Mouse (Mus musculus) midbrain, embryonic 11.5 days (tissue): ENCODE data around the gene Fgd6. TPM values are rescaled to one million over a fixed set of nuclear protein-coding genes. Genes with fewer than 3 reads are reported as not detected.
A peak's percentile ranks its signal among the peaks of the same experiment; 100 is the strongest.

ENCODE experiments used
- ATAC-seq: fragments of 200-750 bp; cut with Nextera tagmentation; 2 replicates; pipeline ENCODE4 v1.8.0; 2017; ENCODE audit warnings: moderate TSS enrichment, moderate library complexity; ENCODE audit not compliant: low FRiP score
- DNase-seq: peaks from one replicate; pipeline ENCODE4 v3.0.0; 2015; ENCODE audit warnings: low spot score; ENCODE audit errors: missing footprints
- H3K27ac ChIP-seq: fragments of 300-500 bp; sonication (generic); 2 replicates; pipeline ENCODE4 v1.5.1; 2014; ENCODE audit warnings: low read depth, low read length
- H3K27me3 ChIP-seq: fragments of 300-500 bp; sonication (generic); 2 replicates; pipeline ENCODE4 v1.6.1; 2014; ENCODE audit warnings: mild to moderate bottlenecking, low read length, moderate library complexity, mixed read lengths; ENCODE audit not compliant: control insufficient read depth, insufficient read depth
- H3K36me3 ChIP-seq: fragments of 300-500 bp; sonication (generic); 2 replicates; pipeline ENCODE4 v1.6.1; 2014; ENCODE audit warnings: mild to moderate bottlenecking, low read length, moderate library complexity, mixed read lengths; ENCODE audit not compliant: control insufficient read depth, insufficient read depth
- H3K4me1 ChIP-seq: fragments of 300-500 bp; sonication (generic); 2 replicates; pipeline ENCODE4 v1.6.1; 2014; ENCODE audit warnings: low read length; ENCODE audit not compliant: control insufficient read depth, insufficient read depth
- H3K4me2 ChIP-seq: fragments of 300-500 bp; sonication (generic); 2 replicates; pipeline ENCODE4 v1.6.1; 2014; ENCODE audit warnings: mild to moderate bottlenecking, moderate library complexity
- H3K4me3 ChIP-seq: fragments of 300-500 bp; sonication (generic); 2 replicates; pipeline ENCODE4 v1.5.1; 2014; ENCODE audit warnings: low read depth, low read length
- H3K9ac ChIP-seq: fragments of 300-500 bp; sonication (generic); 2 replicates; pipeline ENCODE4 v1.6.1; 2014; ENCODE audit warnings: low read length
- H3K9me3 ChIP-seq: fragments of 300-500 bp; sonication (generic); 2 replicates; pipeline ENCODE4 v1.6.1; 2016; ENCODE audit warnings: low read length; ENCODE audit not compliant: control insufficient read depth
- WGBS: fragments of 180-500 bp; shearing (Covaris S2); extraction: QIAGEN DNeasy Blood & Tissue Kit; methylation state at CpG from one replicate; pipeline ENCODE4 v1.1.7; 2014; 5-methylcytosine and 5-hydroxymethylcytosine counted together
- polyA plus RNA-seq: library from polyadenylated mRNA; unstranded; fragments of >200 nt; fragmentation: Nextera tagmentation; extraction: Ambion mirVana; gene quantifications from 2 replicates; pipeline ENCODE4 v1.2.1, GENCODE M21; 2014

Fgd6 gene
- polyA plus RNA-seq, 1 experiment from 2014 or later: 5.6 TPM

DNA sequence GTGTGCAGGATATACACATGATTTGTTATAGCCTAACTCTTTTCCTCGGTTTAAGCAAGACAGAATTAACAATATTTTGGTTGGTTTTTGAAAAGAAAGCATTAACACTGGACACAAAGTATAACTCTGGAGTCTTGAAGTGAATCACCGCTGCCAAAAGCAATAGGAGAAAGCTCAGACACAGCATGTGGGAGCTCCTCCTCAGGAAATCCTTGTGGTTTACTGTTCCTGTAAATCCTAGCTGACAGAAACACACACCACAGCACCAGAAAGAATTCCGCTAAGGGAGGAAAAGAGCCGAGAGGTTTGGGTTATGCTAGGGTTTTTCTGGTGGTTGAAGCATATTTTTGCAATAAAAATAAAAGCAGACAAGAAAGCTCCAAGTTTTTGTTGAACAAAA lies 21.6 kb upstream of the Fgd6 start:
- no peaks in the 10 kb centered on the region for H3K9me3 ChIP-seq
- ATAC-seq (no peak), DNase-seq (no peak)
- no peaks in the 10 kb centered on the region for H3K27me3 ChIP-seq
- H3K36me3 ChIP-seq: no peaks in the 10 kb centered on the region
- no peaks in the 10 kb centered on the region for H3K4me1 ChIP-seq
- H3K9ac ChIP-seq: no peak overlapping the region
- no peak overlapping the region for H3K27ac ChIP-seq
- no peak overlapping the region for H3K4me2 ChIP-seq
- WGBS: 80% methylated on average over 4 of the region's 4 CpGs
- H3K4me3 ChIP-seq: no peak overlapping the region

- H3K4me2 ChIP-seq: no peak overlapping the region
- H3K27me3 ChIP-seq: no peaks in the 10 kb centered on the region
- H3K4me3 ChIP-seq: no peak overlapping the region
- 95% methylated on average over 8 of the region's 8 CpGs for WGBS
- H3K4me1 ChIP-seq: no peaks in the 10 kb centered on the region
- no peak for ATAC-seq
- H3K27ac ChIP-seq: no peak overlapping the region
- DNase-seq: no peak
- H3K9ac ChIP-seq: no peak overlapping the region
- H3K9me3 ChIP-seq: no peaks in the 10 kb centered on the region
- H3K36me3 ChIP-seq: no peaks in the 10 kb centered on the region
Measured at GRCm38 (mm10) chr10:94017455-94017854, 18.3 kb upstream of the Fgd6 start.

GRCm38 (mm10) chr10:94020587-94020986 lies 15.2 kb upstream of the Fgd6 start:
- no peaks in the 10 kb centered on the region for H3K4me1 ChIP-seq
- no peaks in the 10 kb centered on the region for H3K27me3 ChIP-seq
- H3K4me2 ChIP-seq: no peak overlapping the region
- ATAC-seq (no peak), DNase-seq (no peak)
- H3K9me3 ChIP-seq: no peaks in the 10 kb centered on the region
- H3K27ac ChIP-seq: no peak overlapping the region
- H3K4me3 ChIP-seq: no peak overlapping the region
- 89% methylated on average over 5 of the region's 5 CpGs for WGBS
- no peaks in the 10 kb centered on the region for H3K36me3 ChIP-seq
- H3K9ac ChIP-seq: no peak overlapping the region

- no peak for DNase-seq
- H3K4me1 ChIP-seq: no peaks in the 10 kb centered on the region
- H3K9me3 ChIP-seq: no peaks in the 10 kb centered on the region
- H3K27me3 ChIP-seq: no peaks in the 10 kb centered on the region
- H3K4me3 ChIP-seq: no peak overlapping the region
- H3K4me2 ChIP-seq: no peak overlapping the region
- no peak overlapping the region for H3K27ac ChIP-seq
- ATAC-seq: no peak
- 95% methylated on average over 4 of the region's 4 CpGs for WGBS
- H3K36me3 ChIP-seq: no peaks in the 10 kb centered on the region
- H3K9ac ChIP-seq: no peak overlapping the region
Measured at GRCm38 (mm10) chr10:94021059-94021458, 14.7 kb upstream of the Fgd6 start.

- no peak for DNase-seq
- Histone ChIP-seq H3K9me3 (no peaks in the 10 kb centered on the region), H3K36me3 (no peaks in the 10 kb centered on the region), H3K9ac (no peak overlapping the region), H3K27ac (no peak overlapping the region), H3K27me3 (no peaks in the 10 kb centered on the region), H3K4me3 (no peak overlapping the region), H3K4me2 (no peak overlapping the region), H3K4me1 (no peaks in the 10 kb centered on the region)
- ATAC-seq: no peak
- whole genome bisulfite sequencing: 97% methylated on average over 8 of the region's 8 CpGs
Measured at GRCm38 (mm10) chr10:94025079-94025478, 10.7 kb upstream of the Fgd6 start.

DNA sequence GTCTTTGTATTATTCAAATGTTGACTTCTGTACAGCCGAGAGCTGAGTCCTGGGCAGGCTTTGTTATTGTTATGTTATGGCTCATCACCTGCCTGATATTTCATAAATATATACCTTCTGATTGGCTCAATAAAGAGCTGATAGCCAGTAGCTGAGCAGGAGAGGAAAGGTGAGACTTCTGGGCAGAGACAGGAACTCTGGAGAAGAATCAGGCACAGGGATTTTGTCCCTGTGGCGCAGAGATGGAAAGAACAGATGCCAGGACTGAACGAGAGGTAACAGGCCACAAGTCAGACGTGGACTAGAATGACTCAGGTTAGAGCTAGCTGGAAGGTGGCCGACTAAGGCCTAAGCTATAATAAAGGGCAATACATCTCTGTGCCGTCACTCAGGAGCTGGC lies 7.3 kb upstream of the Fgd6 start:
- Histone ChIP-seq H3K9me3 (no peaks in the 10 kb centered on the region), H3K9ac (no peak overlapping the region), H3K36me3 (no peaks in the 10 kb centered on the region), H3K4me2 (no peak overlapping the region), H3K27ac (no peak overlapping the region), H3K4me3 (no peak overlapping the region), H3K4me1 (peaks cover 5% of the 10 kb centered on the region), H3K27me3 (no peaks in the 10 kb centered on the region)
- ATAC-seq (no peak), DNase-seq (no peak)
- 91% methylated on average over 6 of the region's 6 CpGs for WGBS

- no peak overlapping the region for H3K27ac ChIP-seq
- H3K4me3 ChIP-seq: no peak overlapping the region
- H3K36me3 ChIP-seq: no peaks in the 10 kb centered on the region
- WGBS: 92% methylated on average over 6 of the region's 6 CpGs
- no peak overlapping the region for H3K9ac ChIP-seq
- DNase-seq: no peak
- no peaks in the 10 kb centered on the region for H3K9me3 ChIP-seq
- peaks cover 17% of the 10 kb centered on the region for H3K4me1 ChIP-seq
- H3K27me3 ChIP-seq: no peaks in the 10 kb centered on the region
- H3K4me2 ChIP-seq: no peak overlapping the region
- ATAC-seq: no peak
Measured at GRCm38 (mm10) chr10:94031164-94031563, 4.6 kb upstream of the Fgd6 start.

DNA sequence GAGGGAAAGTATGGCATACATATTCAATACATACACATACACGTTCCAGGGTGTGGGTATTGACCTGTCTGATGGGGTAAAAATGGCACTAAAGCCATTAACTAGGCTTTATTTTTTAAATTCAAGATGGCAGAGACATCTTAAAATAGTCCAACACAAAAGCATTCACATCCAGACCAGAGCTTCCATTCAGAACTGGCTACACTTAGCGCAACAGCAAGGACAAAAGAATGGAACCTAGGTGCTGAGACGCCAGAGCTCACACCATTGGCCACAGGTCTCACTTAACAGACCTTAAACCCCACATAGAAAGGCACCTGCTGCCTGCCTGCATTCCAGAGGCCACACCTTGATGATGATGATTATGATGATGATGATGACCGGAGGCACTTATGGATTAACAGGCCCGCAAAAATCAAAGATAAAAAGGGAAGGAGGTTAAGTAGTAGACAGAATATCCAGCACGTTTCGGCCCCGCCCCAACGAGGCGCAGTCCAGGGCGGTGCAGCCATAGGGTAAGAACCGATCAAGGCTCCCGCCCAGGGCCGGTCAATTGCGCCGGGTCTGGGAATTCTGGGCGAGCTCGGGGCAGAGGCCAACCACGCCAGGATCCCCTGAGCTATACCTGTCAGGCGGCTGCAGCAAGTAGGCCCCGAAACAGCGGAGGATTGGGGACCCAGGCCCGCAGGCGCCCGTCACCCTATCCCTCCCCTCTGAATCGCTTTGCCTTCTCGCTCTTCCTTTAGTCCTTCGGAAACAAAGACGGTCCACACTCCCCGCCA lies 734 bp upstream of the Fgd6 start:
- no peaks in the 10 kb centered on the region for H3K36me3 ChIP-seq
- peak overlapping the region; percentile 87 for H3K9ac ChIP-seq
- ATAC-seq: peak; percentile 77
- DNase-seq: no peak
- WGBS: 1% methylated on average over 30 of the region's 30 CpGs
- peak overlapping the region; percentile 78 for H3K4me2 ChIP-seq
- H3K4me1 ChIP-seq: peaks cover 20% of the 10 kb centered on the region
- no peaks in the 10 kb centered on the region for H3K9me3 ChIP-seq
- H3K27ac ChIP-seq: no peak overlapping the region; the same call in 1 of the 2 replicates
- H3K27me3 ChIP-seq: no peaks in the 10 kb centered on the region
- H3K4me3 ChIP-seq: peak overlapping the region; percentile 85

DNA sequence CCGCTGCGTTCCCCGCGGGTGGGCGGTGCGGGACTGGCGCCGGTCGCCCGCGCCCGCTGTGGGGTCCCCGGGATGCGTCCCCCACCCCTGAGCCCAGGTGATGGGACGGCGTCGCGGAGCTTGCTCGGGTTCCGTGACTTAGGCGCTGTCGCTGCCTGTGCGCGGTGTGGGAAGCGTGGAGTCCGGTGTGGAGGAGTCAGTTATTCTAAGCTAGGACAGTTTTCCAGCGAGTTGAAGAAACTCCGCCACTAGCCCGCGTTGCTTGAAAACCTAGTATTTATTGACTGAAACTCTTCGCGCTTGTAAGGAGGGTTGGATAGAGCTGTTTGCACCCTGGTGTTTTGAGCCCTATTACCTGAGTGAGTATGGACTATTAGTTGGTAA lies 566 bp downstream of the Fgd6 start:
- peak; percentile 96 for DNase-seq
- Histone ChIP-seq H3K4me1 (peaks cover 20% of the 10 kb centered on the region), H3K4me3 (peak overlapping the region; percentile 85), H3K27ac (peak overlapping the region; percentile 49; the same call in 1 of the 2 replicates), H3K9me3 (no peaks in the 10 kb centered on the region), H3K27me3 (no peaks in the 10 kb centered on the region), H3K36me3 (no peaks in the 10 kb centered on the region), H3K9ac (peak overlapping the region; percentile 65), H3K4me2 (peak overlapping the region; percentile 69)
- WGBS: under 1% methylated on average over 32 of the region's 32 CpGs
- peak; percentile 45; the same call in 1 of the 2 replicates for ATAC-seq
